Comparison of ENCODE assay signal across 8 mouse cellular contexts in the genomic region with DNA sequence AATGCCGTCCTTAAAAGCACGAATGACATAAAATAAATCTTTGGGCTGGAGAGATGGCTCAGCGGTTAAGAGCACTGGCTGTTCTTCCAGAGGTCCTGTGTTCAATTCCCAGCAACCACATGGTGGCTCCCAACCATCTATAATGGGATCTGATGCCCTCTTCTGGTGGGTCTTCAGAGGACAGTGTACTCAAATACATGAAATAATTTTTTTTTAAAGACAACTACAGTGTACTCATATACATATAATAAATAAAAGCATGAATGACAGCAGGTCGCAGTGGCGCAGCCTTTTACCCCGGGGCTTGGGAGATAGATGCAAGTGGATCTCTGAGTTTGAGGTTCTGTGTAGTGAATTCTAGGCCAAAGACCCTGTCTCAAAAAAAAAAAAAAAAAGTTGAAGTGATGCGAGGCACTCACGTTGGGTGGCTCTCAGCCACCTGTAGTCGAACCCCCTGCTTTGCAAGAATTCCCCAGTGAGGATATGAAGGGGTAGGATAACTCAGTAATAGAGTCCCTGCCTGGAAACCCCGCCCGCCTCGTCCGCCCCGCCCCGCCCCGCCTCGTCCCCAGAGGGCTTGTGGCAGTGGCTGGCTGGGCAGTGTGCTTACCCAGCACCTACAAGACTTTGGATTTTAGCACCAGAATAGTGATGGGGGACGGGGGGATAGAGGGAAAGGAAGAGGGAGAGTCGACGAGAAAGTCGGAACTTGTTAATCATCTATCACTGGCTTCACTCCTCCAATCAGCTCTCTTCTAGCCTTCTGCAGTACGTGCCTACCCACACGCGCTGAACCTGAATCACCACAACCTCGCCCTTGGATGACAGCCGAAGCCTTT. TPM values are rescaled to one million over a fixed set of nuclear protein-coding genes. Genes with fewer than 3 reads are reported as not detected.
DNase-seq lines count a peak whose midpoint lies in the region; ATAC-seq and TF ChIP-seq lines count a peak whose summit lies in the region.

No protein-coding gene starts in this region.

- peak overlapping the region; percentile 67 for H3K4me2 ChIP-seq in heart, postnatal 0 days (ENCODE audit: low read depth, low read length)
- H3K4me2 ChIP-seq in midbrain, postnatal 0 days (ENCODE audit: low read depth, low read length, poor library complexity, severe bottlenecking) = peak overlapping the region; percentile 33

- TF ChIP-seq POLR2A in testis, adult 2 months (IDR thresholded peaks at IDR 0.05; ENCODE audit: control insufficient read depth, low read depth, low read length) = no peak

- WGBS in heart, postnatal 0 days = 22% methylated on average over 26 of the region's 26 CpGs
- 25% methylated on average over 26 of the region's 26 CpGs for WGBS in midbrain, postnatal 0 days

- no peaks in the 10 kb centered on the region for H3K27me3 ChIP-seq in testis, adult 2 months (ENCODE audit: control insufficient read depth, insufficient read depth, low read length)
- no peaks in the 10 kb centered on the region for H3K27me3 ChIP-seq in heart, postnatal 0 days (ENCODE audit: control insufficient read depth, insufficient read depth, low read length)
- H3K27me3 ChIP-seq in midbrain, postnatal 0 days (ENCODE audit: insufficient read depth, low read length) = no peaks in the 10 kb centered on the region

- H3K9me3 ChIP-seq in heart, postnatal 0 days (replicated peaks; ENCODE audit: control insufficient read depth, low read length) = no peaks in the 10 kb centered on the region
- no peaks in the 10 kb centered on the region for H3K9me3 ChIP-seq in midbrain, postnatal 0 days (ENCODE audit: low read length)

- peak overlapping the region; percentile 17; the same call in 1 of the 2 replicates for H3K4me3 ChIP-seq in testis, adult 2 months (ENCODE audit: control insufficient read depth, low read depth, low read length)
- H3K4me3 ChIP-seq in heart, postnatal 0 days (ENCODE audit: low read depth, low read length) = peak overlapping the region; percentile 44
- no peak overlapping the region for H3K4me3 ChIP-seq in midbrain, postnatal 0 days (ENCODE audit: low read depth, low read length)

- TF ChIP-seq CTCF in testis, adult 2 months (IDR thresholded peaks at IDR 0.05; ENCODE audit: control insufficient read depth, insufficient read depth, insufficient replicate concordance, low read depth, low read length) = no peak
- TF ChIP-seq CTCF in heart, postnatal 0 days (IDR thresholded peaks at IDR 0.05; ENCODE audit: low read depth) = no peak
- peak; percentile 17; the same call in 1 of the 2 replicates for TF ChIP-seq CTCF in midbrain, postnatal 0 days (IDR thresholded peaks at IDR 0.05)

- H3K4me1 ChIP-seq in testis, adult 2 months (ENCODE audit: control insufficient read depth, insufficient read depth, low read length) = peaks cover 4% of the 10 kb centered on the region
- H3K4me1 ChIP-seq in heart, postnatal 0 days (ENCODE audit: control insufficient read depth, insufficient read depth) = peaks cover 16% of the 10 kb centered on the region; the same call in 1 of the 2 replicates
- H3K4me1 ChIP-seq in midbrain, postnatal 0 days (ENCODE audit: insufficient read depth, low read length) = peaks cover 2% of the 10 kb centered on the region; the same call in 1 of the 2 replicates

- H3K9ac ChIP-seq in heart, postnatal 0 days (replicated peaks; ENCODE audit: low read depth, low read length) = no peak overlapping the region
- H3K9ac ChIP-seq in midbrain, postnatal 0 days (replicated peaks; ENCODE audit: low read length, poor library complexity, severe bottlenecking) = no peak overlapping the region

- TF ChIP-seq EP300 in heart, postnatal 0 days (IDR thresholded peaks at IDR 0.05; ENCODE audit: low read depth) = no peak

- DNase-seq in testis, postnatal 14 days (ENCODE audit: low spot score) = no peak
- peak; percentile 50 for DNase-seq in c-Kit-positive CD71-positive TER-119-positive erythroid progenitor cells, embryonic 14.5 days (ENCODE audit: low spot score)
- peak; percentile 55 for DNase-seq in heart, postnatal 0 days (ENCODE audit: low spot score)
- DNase-seq in kidney, postnatal 4 days = peak; percentile 47 to 64
- peak; percentile 18 for DNase-seq in midbrain, postnatal 0 days (ENCODE audit: low spot score)
- DNase-seq in cerebellum, adult 11 months = no peak
- no peak for DNase-seq in gastrocnemius, adult 8-10 months (ENCODE audit: low spot score in 2 of 2)

- H3K27ac ChIP-seq in testis, adult 2 months (ENCODE audit: control insufficient read depth, insufficient read depth, low read depth, low read length) = no peak overlapping the region
- no peak overlapping the region for H3K27ac ChIP-seq in heart, postnatal 0 days (ENCODE audit: low read depth)
- no peak overlapping the region for H3K27ac ChIP-seq in midbrain, postnatal 0 days (ENCODE audit: low read depth, low read length)

- no peak for ATAC-seq in heart, postnatal 0 days (ENCODE audit: insufficient read depth, low read depth)
- no peak for ATAC-seq in midbrain, postnatal 0 days (ENCODE audit: low FRiP score)

- H3K36me3 ChIP-seq in testis, adult 2 months (ENCODE audit: control insufficient read depth, insufficient read depth, low read length) = no peaks in the 10 kb centered on the region
- 0 out of 2 replicates have a peak, but pooled peaks cover 1% of the 10 kb centered on the region for H3K36me3 ChIP-seq in heart, postnatal 0 days (replicated peaks; ENCODE audit: control insufficient read depth, insufficient read depth, low read length)
- peaks cover 5% of the 10 kb centered on the region; the same call in 1 of the 2 replicates for H3K36me3 ChIP-seq in midbrain, postnatal 0 days (ENCODE audit: insufficient read depth, low read length)

RNA-seq across cellular contexts. Expression of gene Keap1, which starts 14.4 kb away (rescaled TPM):
- polyA plus RNA-seq in testis, adult 2 months (2012; rRNA removed) = 46.9 and 52.8 TPM in 2 replicates
- 67.9 and 79.0 TPM in 2 replicates for total RNA-seq in heart, postnatal 0 days (2014; rRNA removed; ENCODE audit: low replicate concordance)
- 42.7 and 45.7 TPM in 2 replicates for polyA plus RNA-seq in heart, postnatal 0 days (2015; fragmentation: Nextera tagmentation; extraction: Ambion mirVana)
- total RNA-seq in midbrain, postnatal 0 days (2014; rRNA removed) = 72.5 and 89.7 TPM in 2 replicates
- polyA plus RNA-seq in midbrain, postnatal 0 days (2015; fragmentation: Nextera tagmentation; extraction: Ambion mirVana) = 60.6 and 67.7 TPM in 2 replicates
- 10 to 100 TPM; 54.9 to 59.4 (median 57.4) TPM for total RNA-seq in gastrocnemius, adult 8-10 months (2022)

RNA-seq across cellular contexts. Expression of gene S1pr5, which starts 23.4 kb away (rescaled TPM):
- polyA plus RNA-seq in testis, adult 2 months (2012; rRNA removed) = not detected in 2 replicates
- not detected in 2 replicates for total RNA-seq in heart, postnatal 0 days (2014; rRNA removed; ENCODE audit: low replicate concordance)
- polyA plus RNA-seq in heart, postnatal 0 days (2015; fragmentation: Nextera tagmentation; extraction: Ambion mirVana) = 0.10 and 0.15 TPM in 2 replicates
- total RNA-seq in midbrain, postnatal 0 days (2014; rRNA removed) = 4.2 and 5.2 TPM in 2 replicates
- 2.7 and 2.9 TPM in 2 replicates for polyA plus RNA-seq in midbrain, postnatal 0 days (2015; fragmentation: Nextera tagmentation; extraction: Ambion mirVana)
- under 1 TPM; 0.10 to 0.29 (median 0.15) TPM for total RNA-seq in gastrocnemius, adult 8-10 months (2022)

RNA-seq across cellular contexts. Expression of gene Atg4d, which starts 40.3 kb away (rescaled TPM):
- polyA plus RNA-seq in testis, adult 2 months (2012; rRNA removed) = 27.5 and 31.8 TPM in 2 replicates
- total RNA-seq in heart, postnatal 0 days (2014; rRNA removed; ENCODE audit: low replicate concordance) = 41.2 and 67.4 TPM in 2 replicates
- polyA plus RNA-seq in heart, postnatal 0 days (2015; fragmentation: Nextera tagmentation; extraction: Ambion mirVana) = 53.6 and 56.1 TPM in 2 replicates
- total RNA-seq in midbrain, postnatal 0 days (2014; rRNA removed) = 20.3 and 26.6 TPM in 2 replicates
- polyA plus RNA-seq in midbrain, postnatal 0 days (2015; fragmentation: Nextera tagmentation; extraction: Ambion mirVana) = 26.3 and 32.6 TPM in 2 replicates
- total RNA-seq in gastrocnemius, adult 8-10 months (2022) = 10 to 100 TPM; 74.3 to 87.3 (median 80.7) TPM

RNA-seq across cellular contexts. Expression of gene Pde4a, which starts 59.3 kb away (rescaled TPM):
- 80.2 and 82.0 TPM in 2 replicates for polyA plus RNA-seq in testis, adult 2 months (2012; rRNA removed)
- 10.2 and 14.6 TPM in 2 replicates for total RNA-seq in heart, postnatal 0 days (2014; rRNA removed; ENCODE audit: low replicate concordance)
- polyA plus RNA-seq in heart, postnatal 0 days (2015; fragmentation: Nextera tagmentation; extraction: Ambion mirVana) = 16.6 and 17.5 TPM in 2 replicates
- total RNA-seq in midbrain, postnatal 0 days (2014; rRNA removed) = 40.7 and 46.5 TPM in 2 replicates
- 59.8 and 63.8 TPM in 2 replicates for polyA plus RNA-seq in midbrain, postnatal 0 days (2015; fragmentation: Nextera tagmentation; extraction: Ambion mirVana)
- 10 to 100 TPM; 40.7 to 51.5 (median 47.0) TPM for total RNA-seq in gastrocnemius, adult 8-10 months (2022)

Comparison
In these comparisons a context has a peak if more than half of its experiments do, and no peak if none do; other contexts are left out.
1. DNase-seq: peak in c-Kit-positive CD71-positive TER-119-positive erythroid progenitor cells, embryonic 14.5 days (single experiment), heart, postnatal 0 days (single experiment), kidney, postnatal 4 days (2 of 2) and midbrain, postnatal 0 days (single experiment); none in testis, postnatal 14 days (single experiment), cerebellum, adult 11 months (single experiment) and gastrocnemius, adult 8-10 months (0 of 2).